Mouse (Mus musculus) ES-E14 (cell line): ENCODE results near the gene Cnep1r1. TPM values are rescaled to one million over a fixed set of nuclear protein-coding genes. Genes with fewer than 3 reads are reported as not detected.
A peak's percentile ranks its signal among the peaks of the same experiment; 100 is the strongest.

Experiments used
- DNase-seq: peaks from one replicate; pipeline ENCODE4 v3.0.0-alpha.2; 2013; ENCODE audit warnings: low read depth, low spot score
- H3K27ac ChIP-seq: 2 replicates; pipeline ENCODE4 v1.5.1; 2012; ENCODE audit warnings: low read depth, mild to moderate bottlenecking, low read length, moderate library complexity, mixed read lengths; ENCODE audit not compliant: poor library complexity, insufficient read depth, severe bottlenecking
- H3K36me3 ChIP-seq: 2 replicates; pipeline ENCODE4 v1.6.1; 2012; ENCODE audit warnings: mild to moderate bottlenecking, low read length, moderate library complexity, mixed read lengths; ENCODE audit not compliant: control insufficient read depth, poor library complexity, insufficient read depth, severe bottlenecking
- H3K4me1 ChIP-seq, 2 experiments: fragments of 150-350 bp in 1 of 2; sonication (generic) in 1 of 2; 2 replicates each; pipeline ENCODE4 v1.6.1; 2012; ENCODE audit warnings: low read length in 2 of 2, mild to moderate bottlenecking in 1 of 2, mixed read lengths in 1 of 2; ENCODE audit not compliant: control insufficient read depth in 2 of 2, insufficient read depth in 2 of 2, poor library complexity in 1 of 2
- H3K4me3 ChIP-seq, 2 experiments: fragments of 150-350 bp in 1 of 2; sonication (generic) in 1 of 2; 2 replicates each; pipeline ENCODE4 v1.5.1; 2012; ENCODE audit warnings: low read length in 2 of 2, low read depth in 1 of 2, mild to moderate bottlenecking in 1 of 2, mixed read lengths in 1 of 2; ENCODE audit not compliant: insufficient read depth in 1 of 2, poor library complexity in 1 of 2, severe bottlenecking in 1 of 2
- H3K9ac ChIP-seq: 2 replicates; pipeline ENCODE4 v1.6.1; 2012; ENCODE audit warnings: low read depth, mild to moderate bottlenecking, low read length, mixed read lengths; ENCODE audit not compliant: poor library complexity, insufficient read depth, severe bottlenecking
- H3K9me3 ChIP-seq: fragments of 150-350 bp; sonication (generic); 2 replicates; pipeline ENCODE4 v1.6.1; 2012; ENCODE audit warnings: low read depth, mild to moderate bottlenecking, low read length; ENCODE audit not compliant: control insufficient read depth, insufficient read depth
- CHD2 ChIP-seq: IDR thresholded peaks from 2 replicates; pipeline ENCODE4 v1.6.1; 2014; ENCODE audit warnings: mild to moderate bottlenecking, low read depth, low read length, inconsistent platforms
- HCFC1 ChIP-seq: IDR thresholded peaks from 2 replicates; pipeline ENCODE4 v1.6.1; 2012; ENCODE audit warnings: low read length, inconsistent platforms, borderline replicate concordance; ENCODE audit not compliant: insufficient read depth
- MAFK ChIP-seq: IDR thresholded peaks from 2 replicates; pipeline ENCODE4 v1.6.1; 2014; ENCODE audit warnings: mild to moderate bottlenecking, low read depth, low read length, inconsistent platforms; ENCODE audit not compliant: insufficient read depth
- ZC3H11A ChIP-seq: IDR thresholded peaks from 2 replicates; pipeline ENCODE4 v1.6.1; 2012; ENCODE audit warnings: low read depth, mild to moderate bottlenecking, inconsistent platforms, low read length, borderline replicate concordance
- ZNF384 ChIP-seq: IDR thresholded peaks from 2 replicates; pipeline ENCODE4 v1.6.1; 2012; ENCODE audit warnings: low read depth, low read length, inconsistent platforms
- in situ Hi-C, 2 experiments: fragments of 600-800 bp; cut with MboI; formaldehyde crosslinking; loops; one replicate each; pipeline ENCODE4 v1.15.1; 2025; ENCODE audit warnings: low sequenced_read_pairs in 2 of 2, inconsistent platforms in 1 of 2; ENCODE audit not compliant: unreplicated experiment in 2 of 2
- total RNA-seq: library from RNA; depleted of rRNA; stranded (reverse); fragments of 300-350 nt; gene quantifications from 2 replicates; pipeline ENCODE4 v1.2.3, GENCODE M21; 2012; rRNA removed

Gene Cnep1r1
- 22.3 and 23.7 TPM in 2 replicates for total RNA-seq

GRCm38 (mm10) chr8:88118456-88119036, at the start of gene Cnep1r1:
TSS of gene Cnep1r1 (plus strand) at chr8:88118769.
- Histone ChIP-seq H3K4me3 (peak within 1 kb of the TSS; percentile 92 to 99), H3K36me3 (peaks cover 6% of the 10 kb centered on the region), H3K9me3 (no peaks in the 10 kb centered on the region), H3K9ac (peak within 1 kb of the TSS; percentile 97), H3K4me1 (peaks cover 0 to 2% of the 10 kb centered on the region in 2 experiments; a peak in 3 of 4 replicates), H3K27ac (no peak within 1 kb of the TSS)
- in situ Hi-C loops, result no loop called here
- DNase-seq, result peak; percentile 99
- TF ChIP-seq HCFC1 (no peak; the same call in 1 of the 2 replicates), CHD2 (peak; percentile 90)

DNA sequence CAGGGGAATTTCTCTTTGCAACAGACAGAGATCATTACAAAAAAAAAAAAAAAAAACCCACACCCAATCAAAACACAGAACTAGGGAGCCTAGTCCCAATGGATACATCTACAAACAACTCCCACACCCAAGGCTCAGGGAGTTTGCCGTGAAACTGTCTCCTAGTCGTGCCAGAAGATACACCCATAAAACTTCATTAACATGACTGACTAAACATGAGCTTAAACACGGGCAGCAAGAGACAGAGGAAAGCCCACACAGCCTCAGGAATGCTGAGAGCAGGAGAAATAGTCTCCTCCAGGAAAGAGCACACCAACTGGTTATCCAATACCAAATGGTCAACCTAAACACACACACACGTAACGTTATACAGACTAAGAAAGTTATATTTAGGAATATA, 36.4 kb upstream of the Cnep1r1 start:
- no peaks in the 10 kb centered on the region for H3K9me3 ChIP-seq
- no peak overlapping the region for H3K27ac ChIP-seq
- H3K9ac ChIP-seq, result no peak overlapping the region
- in situ Hi-C loops, result no loop called here
- no peaks in the 10 kb centered on the region for H3K36me3 ChIP-seq
- TF ChIP-seq MAFK (no peak), ZNF384 (0 out of 2 replicates have a peak, but pooled peaks have one; percentile 7)
- no peaks in the 10 kb centered on the region for H3K4me1 ChIP-seq
- H3K4me3 ChIP-seq, result no peak overlapping the region
- no peak for DNase-seq

DNA sequence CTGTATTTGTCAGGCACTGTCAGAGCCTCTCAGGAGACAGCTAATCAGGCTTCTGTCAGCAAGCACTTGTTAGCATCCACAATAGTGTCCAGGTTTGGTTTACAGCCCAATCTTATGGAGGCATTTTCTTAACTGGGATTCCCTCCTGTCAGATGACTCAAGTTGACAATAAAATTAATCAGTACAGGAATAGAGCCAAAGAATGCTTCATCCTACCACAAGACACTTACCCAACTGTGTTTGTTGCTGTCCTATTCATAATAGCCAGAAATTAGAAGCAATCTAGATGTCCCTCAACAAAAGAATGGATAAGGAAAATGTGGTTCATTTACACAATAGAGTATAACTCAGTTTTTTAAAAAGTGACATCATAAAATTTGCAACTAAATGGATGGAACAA, 30.6 kb upstream of the Cnep1r1 start:
- TF ChIP-seq ZNF384, result no peak
- TF ChIP-seq ZC3H11A, result no peak
- TF ChIP-seq CHD2, result no peak
- no peak for TF ChIP-seq HCFC1
- no peak for TF ChIP-seq MAFK
- Histone ChIP-seq H3K4me3 (no peak overlapping the region), H3K4me1 (0 out of 4 replicates have a peak, but pooled peaks cover 0 to 2% of the 10 kb centered on the region in 2 experiments), H3K9me3 (no peaks in the 10 kb centered on the region), H3K36me3 (no peaks in the 10 kb centered on the region), H3K9ac (no peak overlapping the region), H3K27ac (no peak overlapping the region)
- in situ Hi-C loops, result no loop called here
- no peak for DNase-seq

GRCm38 (mm10) chr8:88091661-88092060, 26.9 kb upstream of the Cnep1r1 start:
- Histone ChIP-seq H3K9ac (no peak overlapping the region), H3K9me3 (no peaks in the 10 kb centered on the region), H3K4me3 (no peak overlapping the region), H3K36me3 (no peaks in the 10 kb centered on the region), H3K27ac (no peak overlapping the region), H3K4me1 (peaks cover 0 to 4% of the 10 kb centered on the region in 2 experiments; a peak in 1 of 4 replicates)
- no peak for TF ChIP-seq HCFC1
- no peak for TF ChIP-seq CHD2
- TF ChIP-seq MAFK, result no peak
- in situ Hi-C loops, result no loop called here
- no peak for DNase-seq

DNA sequence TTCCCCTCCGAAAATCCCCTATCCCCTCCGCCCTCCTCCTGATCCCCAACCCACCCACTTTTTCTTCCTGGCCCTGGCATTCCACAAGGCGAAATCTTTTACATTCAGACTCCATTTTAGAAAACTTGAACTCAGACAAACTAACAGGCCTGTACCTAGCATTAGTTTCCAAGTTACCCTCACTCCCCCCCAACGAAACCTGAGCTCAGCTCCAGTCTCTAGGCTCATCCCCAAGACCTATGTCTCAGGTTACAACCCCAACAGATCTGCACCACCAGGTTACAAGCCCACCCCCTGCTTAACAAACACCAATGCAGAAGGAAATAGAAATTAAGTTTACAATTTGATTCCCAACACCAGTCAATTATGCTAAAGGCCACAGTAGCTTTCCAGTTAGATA, 25.2 kb upstream of the Cnep1r1 start:
- Histone ChIP-seq H3K9me3 (no peaks in the 10 kb centered on the region), H3K4me3 (no peak overlapping the region), H3K36me3 (no peaks in the 10 kb centered on the region), H3K9ac (no peak overlapping the region), H3K4me1 (peaks cover 0 to 4% of the 10 kb centered on the region in 2 experiments; a peak in 1 of 4 replicates), H3K27ac (no peak overlapping the region)
- DNase-seq, result no peak
- TF ChIP-seq ZC3H11A, result no peak
- TF ChIP-seq ZNF384, result no peak
- no peak for TF ChIP-seq CHD2
- TF ChIP-seq MAFK, result no peak
- no peak for TF ChIP-seq HCFC1
- in situ Hi-C loops, result no loop called here
